Comparison of ENCODE assay signal across 21 mouse cellular contexts in genomic region chr2:31900932-31901331, GRCm38 (mm10). TPM values are rescaled to one million over a fixed set of nuclear protein-coding genes. Genes with fewer than 3 reads are reported as not detected.
DNase-seq lines count a peak whose midpoint lies in the region; ATAC-seq lines count a peak whose summit lies in the region.
"Had no signal": no experiment of that assay in that cellular context is flagged by ENCODE, and none has a peak within 500 bp of the region (broad histone marks: within the 10 kb centered on the region; RNA-seq: fewer than 3 reads in every experiment).

No protein-coding gene starts in this region.

- WGBS in intestine, embryonic 15.5 days: 73% methylated on average over 4 of the region's 4 CpGs
- WGBS in hindbrain, embryonic 10.5 days: 72% methylated on average over 4 of the region's 4 CpGs

- ATAC-seq in intestine, embryonic 15.5 days: no peak
- ATAC-seq: activated CD4-positive, CD25-positive, alpha-beta regulatory T cell, adult 4 months; CD4-positive, CD25-positive, alpha-beta regulatory T cell, adult 4 months; forebrain, embryonic 13.5 days; forebrain, embryonic 15.5 days; forebrain, postnatal 0 days; Patski had no signal

- H3K36me3 ChIP-seq in intestine, embryonic 15.5 days: no peaks in the 10 kb centered on the region
- no peaks in the 10 kb centered on the region for H3K36me3 ChIP-seq in hindbrain, embryonic 10.5 days
- H3K36me3 ChIP-seq: embryonic facial prominence, embryonic 10.5 days; embryonic facial prominence, embryonic 12.5 days; forebrain, embryonic 15.5 days; G1E had no signal

- H3K27ac ChIP-seq in intestine, embryonic 15.5 days: no peak overlapping the region
- no peak overlapping the region for H3K27ac ChIP-seq in hindbrain, embryonic 10.5 days
- H3K27ac ChIP-seq: embryonic facial prominence, embryonic 10.5 days; embryonic facial prominence, embryonic 12.5 days; forebrain, embryonic 13.5 days; forebrain, embryonic 15.5 days had no signal

- H3K4me3 ChIP-seq in intestine, embryonic 15.5 days (replicated peaks): no peak overlapping the region
- no peak overlapping the region for H3K4me3 ChIP-seq in hindbrain, embryonic 10.5 days
- H3K4me3 ChIP-seq: embryonic facial prominence, embryonic 10.5 days; embryonic facial prominence, embryonic 12.5 days; forebrain, embryonic 13.5 days; forebrain, embryonic 15.5 days had no signal

- no peak overlapping the region for H3K9ac ChIP-seq in intestine, embryonic 15.5 days
- H3K9ac ChIP-seq: embryonic facial prominence, embryonic 12.5 days; forebrain, embryonic 13.5 days; forebrain, embryonic 15.5 days; forebrain, postnatal 0 days had no signal

- no peaks in the 10 kb centered on the region for H3K27me3 ChIP-seq in intestine, embryonic 15.5 days (replicated peaks)
- H3K27me3 ChIP-seq in hindbrain, embryonic 10.5 days (ENCODE audit: insufficient read depth, poor library complexity, severe bottlenecking): peaks cover 4% of the 10 kb centered on the region; the same call in 1 of the 2 replicates
- H3K27me3 ChIP-seq: embryonic facial prominence, embryonic 12.5 days; forebrain, embryonic 15.5 days; Patski had no signal

- no peak overlapping the region for H3K4me2 ChIP-seq in intestine, embryonic 15.5 days (replicated peaks)
- H3K4me2 ChIP-seq: embryonic facial prominence, embryonic 12.5 days; forebrain, embryonic 13.5 days; forebrain, embryonic 15.5 days had no signal

- DNase-seq in 3134 (ENCODE audit: extremely low read depth, insufficient read length, low spot score) (peak; percentile 60), 3T3-L1 (ENCODE audit: low read depth, low spot score) (peak; percentile 39), MN1 (ENCODE audit: low spot score) (peak; percentile 40)
- DNase-seq in right cerebral cortex, postnatal 14 days: no peak
- no peak for DNase-seq in hindbrain, embryonic 10.5 days (ENCODE audit: low spot score)
- DNase-seq: adrenal gland, adult 8-10 months; cerebellum, adult 11-12 months; cerebellum, adult 2 months; cerebellum, adult 9-10 months; cerebellum, postnatal 10 days; cerebellum, postnatal 25 days; forebrain, postnatal 0 days had no signal

- no peaks in the 10 kb centered on the region for H3K9me3 ChIP-seq in intestine, embryonic 15.5 days
- no peaks in the 10 kb centered on the region for H3K9me3 ChIP-seq in hindbrain, embryonic 10.5 days
- H3K9me3 ChIP-seq: embryonic facial prominence, embryonic 10.5 days; embryonic facial prominence, embryonic 12.5 days; forebrain, embryonic 13.5 days; forebrain, embryonic 15.5 days; G1E had no signal

- H3K4me1 ChIP-seq in intestine, embryonic 15.5 days (replicated peaks): 0 out of 2 replicates have a peak, but pooled peaks cover 5% of the 10 kb centered on the region
- H3K4me1 ChIP-seq in hindbrain, embryonic 10.5 days (replicated peaks): peaks cover 60% of the 10 kb centered on the region

RNA-seq across cellular contexts. Expression of gene Lamc3, which starts 13.8 kb away (rescaled TPM):
- 0.30 and 0.60 TPM in 2 replicates for polyA plus RNA-seq in intestine, embryonic 15.5 days (2015; fragmentation: Nextera tagmentation; extraction: Ambion mirVana)
- 8.4 and 8.6 TPM in 2 replicates for polyA plus RNA-seq in hindbrain, embryonic 10.5 days (2016; fragmentation: Nextera tagmentation; extraction: Ambion mirVana)
- polyA plus RNA-seq: activated CD4-positive, CD25-positive, alpha-beta regulatory T cell, adult 4 months; CD4-positive, CD25-positive, alpha-beta regulatory T cell, adult 4 months; G1E had no signal

RNA-seq across cellular contexts. Expression of gene Aif1l, which starts 49.0 kb away (rescaled TPM):
- 11.6 and 12.4 TPM in 2 replicates for polyA plus RNA-seq in intestine, embryonic 15.5 days (2015; fragmentation: Nextera tagmentation; extraction: Ambion mirVana)
- polyA plus RNA-seq in hindbrain, embryonic 10.5 days (2016; fragmentation: Nextera tagmentation; extraction: Ambion mirVana): 47.3 and 71.6 TPM in 2 replicates
- polyA plus RNA-seq: activated CD4-positive, CD25-positive, alpha-beta regulatory T cell, adult 4 months; G1E had no signal

RNA-seq across cellular contexts. Expression of gene Fibcd1, which starts 55.1 kb away (rescaled TPM):
- polyA plus RNA-seq in intestine, embryonic 15.5 days (2015; fragmentation: Nextera tagmentation; extraction: Ambion mirVana): 0.46 and 0.67 TPM in 2 replicates
- polyA plus RNA-seq in hindbrain, embryonic 10.5 days (2016; fragmentation: Nextera tagmentation; extraction: Ambion mirVana): 0.60 and 2.0 TPM in 2 replicates
- polyA plus RNA-seq: activated CD4-positive, CD25-positive, alpha-beta regulatory T cell, adult 4 months; G1E had no signal

Comparison
In these comparisons a context has a peak if more than half of its experiments do, and no peak if none do; other contexts are left out.
1. DNase-seq: peak in 3134 (single experiment), 3T3-L1 (single experiment) and MN1 (single experiment); none in right cerebral cortex, postnatal 14 days (single experiment) and hindbrain, embryonic 10.5 days (single experiment).